Mouse (Mus musculus): ENCODE data around the gene Slc1a7. TPM values are rescaled to one million over a fixed set of nuclear protein-coding genes. Genes with fewer than 3 reads are reported as not detected.
A peak's percentile ranks its signal among the peaks of the same experiment; 100 is the strongest.

Gene Slc1a7
- total RNA-seq (2021) = under 1 TPM; 0.11 to 0.26 TPM
- long read RNA-seq, experiment 1 = 0 reads
- long read RNA-seq, experiment 2 = 0 reads

DNA sequence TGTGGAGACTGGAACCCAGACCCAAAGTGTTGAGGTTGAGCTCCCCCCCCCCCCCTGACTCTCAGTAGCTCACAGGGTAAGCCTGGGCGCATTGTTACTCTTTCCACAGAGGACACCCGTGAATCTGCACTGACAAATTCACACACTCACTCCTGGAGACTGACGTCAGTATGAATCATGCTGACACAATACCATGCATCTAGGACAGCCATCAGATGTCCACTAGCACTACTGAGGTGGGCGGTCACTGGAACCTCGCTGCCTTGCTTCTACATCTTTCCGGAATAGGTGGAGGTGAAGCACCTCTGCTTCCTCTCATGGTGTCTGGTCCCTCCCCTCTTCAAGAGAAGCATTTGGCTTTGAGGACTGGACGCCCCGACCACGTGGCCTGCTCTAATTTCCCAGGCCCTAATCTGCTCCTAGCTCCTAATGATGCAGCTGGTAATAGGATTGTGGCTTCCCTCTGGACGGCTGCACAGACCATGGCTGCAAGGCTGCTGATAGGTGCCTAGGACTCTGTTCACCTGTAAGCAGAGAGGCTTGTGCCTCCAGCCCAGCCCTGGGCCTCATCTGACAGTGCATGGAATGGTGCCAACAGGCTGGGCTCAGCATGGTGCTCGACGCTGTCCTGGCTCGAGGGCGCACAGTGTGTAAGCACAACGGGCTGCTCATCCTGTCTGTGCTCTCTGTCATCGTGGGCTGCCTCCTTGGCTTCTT, at the start of gene Slc1a7:
Gene Slc1a7 (plus strand): TSS at position 367 of the 717 bp plus-strand sequence.
- DNase-seq = no peak

DNA sequence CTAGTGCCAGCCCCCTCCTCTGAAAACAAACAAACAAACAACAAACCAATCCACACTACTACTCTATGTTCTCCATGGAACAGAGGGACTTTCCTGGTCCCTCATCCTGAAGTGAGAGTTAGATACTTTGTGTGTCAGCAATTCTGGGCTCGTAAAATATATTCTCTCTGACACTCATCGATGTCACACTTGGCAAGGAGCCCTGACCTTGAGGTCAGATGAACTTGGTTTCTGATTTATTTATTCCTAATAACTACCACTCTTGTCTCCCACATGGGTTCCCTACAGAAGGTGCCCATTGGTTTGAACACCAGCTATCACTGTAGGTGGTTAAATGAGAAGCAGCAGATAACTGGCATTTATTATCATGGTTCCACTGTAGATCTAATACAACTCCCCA, 47.8 kb upstream of the Slc1a7 start:
- DNase-seq = no peak

DNA sequence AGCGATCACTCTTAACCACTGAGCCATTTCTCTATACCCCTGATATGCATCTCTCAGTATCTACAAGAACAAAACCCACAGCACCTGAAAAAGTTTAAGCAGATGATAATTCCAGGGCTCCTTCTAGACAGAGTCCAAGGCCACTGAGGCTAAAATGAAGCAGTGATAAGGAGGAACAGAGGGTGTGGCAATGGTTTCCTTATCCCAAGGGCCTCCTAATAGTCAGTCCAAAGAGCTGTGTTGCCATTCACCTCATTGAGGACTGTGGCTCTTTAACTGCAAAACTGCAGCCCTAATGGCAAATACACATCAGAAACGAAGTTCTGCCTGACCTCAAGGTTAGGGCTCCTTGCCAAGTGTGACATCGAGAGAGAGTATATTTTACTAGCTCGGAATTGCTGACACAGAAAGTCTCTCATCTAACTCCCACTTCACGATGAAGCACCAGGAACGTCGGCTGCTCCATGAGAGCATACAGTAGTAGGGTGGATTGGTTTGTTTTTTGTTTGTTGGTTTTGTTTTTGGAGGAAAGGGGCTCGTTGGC, 46.9 kb upstream of the Slc1a7 start:
- DNase-seq = no peak

DNA sequence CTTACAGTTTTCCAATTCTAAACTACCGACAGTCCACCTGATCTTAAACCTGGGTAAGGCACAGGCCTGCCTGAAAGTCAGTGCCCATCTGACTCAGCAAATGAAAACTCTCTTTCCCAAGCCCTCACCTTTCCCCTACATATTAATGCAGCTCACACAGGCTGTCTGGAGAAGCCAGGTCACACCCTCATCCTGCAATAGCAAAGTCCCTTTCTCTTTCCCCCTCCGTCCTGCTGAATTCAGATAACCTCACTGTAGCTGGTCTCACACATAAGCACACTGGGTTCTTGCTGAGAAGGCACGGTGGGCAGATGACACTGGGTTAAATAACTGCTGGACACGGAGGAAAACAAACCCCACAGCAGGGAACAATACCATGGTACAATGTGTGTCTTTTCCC, 46.2 kb upstream of the Slc1a7 start:
- DNase-seq = no peak

DNA sequence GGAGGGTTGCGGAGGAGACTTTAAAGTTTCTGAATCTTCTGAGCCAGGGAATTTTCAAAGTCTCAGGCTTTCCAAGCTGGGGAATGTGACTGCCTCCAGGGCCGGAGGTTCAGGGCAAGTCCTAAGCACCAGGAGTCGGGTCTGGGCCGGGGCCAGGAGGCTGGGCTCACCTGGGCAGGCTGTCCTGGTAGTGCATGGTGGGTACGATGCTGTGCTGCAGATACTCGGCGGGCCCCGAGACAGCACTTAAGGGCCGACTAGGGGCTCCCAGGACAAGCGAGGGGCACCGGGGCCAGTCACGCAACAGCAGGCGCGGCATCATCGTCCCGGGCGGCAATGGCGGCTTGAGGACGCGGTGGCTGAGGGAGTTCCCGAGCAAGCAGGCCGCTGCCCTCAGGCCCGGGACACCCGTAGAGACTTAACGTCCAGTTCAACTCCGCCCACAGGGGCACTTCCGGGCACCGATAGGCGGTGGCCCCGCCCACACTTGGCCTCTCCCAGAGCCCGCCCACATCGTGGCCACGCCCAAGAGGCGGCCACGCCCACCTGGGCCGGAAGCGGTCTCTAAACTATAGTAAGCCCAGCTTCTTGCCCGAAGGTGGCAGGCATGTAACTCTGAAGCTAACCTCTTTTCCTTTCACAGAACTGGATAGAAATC, 44.9 kb upstream of the Slc1a7 start, which contains the start of gene Cpt2:
Gene Cpt2 (minus strand): TSS at position 466 of the 658 bp plus-strand sequence.
- peak; percentile 92 for DNase-seq

DNA sequence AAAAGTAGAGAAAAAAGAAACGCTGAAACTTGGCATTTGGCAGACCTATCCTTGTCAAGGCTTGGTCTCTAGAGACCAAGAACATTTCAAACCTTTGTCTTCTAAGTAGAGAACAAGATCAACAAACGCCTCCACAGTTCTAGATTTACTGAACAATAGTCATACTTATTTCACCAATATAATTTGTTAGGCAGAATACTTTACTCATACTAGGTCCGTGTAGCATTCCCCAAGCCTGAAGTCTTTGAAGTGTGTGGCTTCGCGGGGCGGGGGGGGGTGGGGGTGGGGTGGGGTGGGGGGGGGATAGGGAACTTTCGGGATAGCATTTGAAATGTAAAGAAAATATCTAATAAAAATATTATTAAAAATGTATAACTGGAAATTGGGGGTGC, 44.3 kb upstream of the Slc1a7 start:
- no peak for DNase-seq

DNA sequence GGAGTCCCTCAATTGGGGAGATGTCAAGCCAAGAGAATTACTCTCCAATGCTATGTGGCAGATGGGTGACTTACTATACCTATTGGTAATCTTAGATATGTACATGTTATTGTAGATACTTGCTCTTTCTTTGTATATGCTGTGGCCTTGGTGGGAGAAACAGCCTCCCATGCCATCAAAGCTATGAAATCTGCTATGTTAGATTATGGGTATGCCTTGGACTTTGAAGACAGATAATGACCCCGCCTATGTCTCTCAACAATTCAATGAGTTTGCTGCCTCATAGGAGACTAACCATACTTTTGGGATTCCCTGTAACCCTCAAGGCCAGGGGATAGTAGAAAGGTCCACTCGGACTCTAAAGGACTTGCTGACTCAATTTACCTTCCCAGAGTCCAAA, 39.9 kb upstream of the Slc1a7 start:
- DNase-seq = no peak

DNA sequence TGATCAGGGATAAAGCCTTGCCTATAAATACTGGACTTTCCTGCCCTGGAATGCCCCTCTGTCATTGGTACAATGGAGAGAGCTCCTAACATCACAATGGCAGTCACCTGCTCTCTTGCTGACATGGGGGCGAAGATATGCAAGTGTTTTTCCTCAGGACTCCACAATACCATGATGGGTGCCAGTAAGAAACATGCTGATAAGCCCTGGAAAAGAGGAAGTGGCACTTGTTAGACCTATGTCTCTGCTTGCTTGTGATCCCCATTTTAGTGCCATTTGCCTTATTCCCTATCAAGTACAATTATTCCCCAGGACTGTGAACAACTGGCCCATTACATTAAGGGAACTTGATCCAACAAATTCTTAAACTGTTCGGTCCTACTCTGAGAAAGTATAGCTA, 39.4 kb upstream of the Slc1a7 start:
- DNase-seq = no peak

DNA sequence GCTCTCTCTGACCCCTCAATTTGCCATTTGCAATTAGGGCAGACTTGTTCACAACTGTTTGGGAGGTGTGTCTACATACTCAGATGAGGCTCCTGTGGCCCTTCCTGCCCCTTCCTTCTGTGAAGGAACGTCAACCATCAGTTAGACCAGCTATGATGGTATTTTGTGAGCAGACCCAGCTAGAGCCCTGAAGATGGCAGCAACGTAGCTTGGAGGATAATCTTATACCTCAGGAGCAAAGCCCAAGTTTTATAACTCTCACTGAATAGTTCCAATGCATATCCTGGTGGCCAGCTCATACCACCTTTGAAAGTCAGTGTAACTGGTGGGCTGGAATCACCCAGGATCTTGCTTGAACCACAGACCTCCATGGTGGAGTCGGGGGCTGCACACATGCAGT, 36.7 kb upstream of the Slc1a7 start:
- DNase-seq = no peak

DNA sequence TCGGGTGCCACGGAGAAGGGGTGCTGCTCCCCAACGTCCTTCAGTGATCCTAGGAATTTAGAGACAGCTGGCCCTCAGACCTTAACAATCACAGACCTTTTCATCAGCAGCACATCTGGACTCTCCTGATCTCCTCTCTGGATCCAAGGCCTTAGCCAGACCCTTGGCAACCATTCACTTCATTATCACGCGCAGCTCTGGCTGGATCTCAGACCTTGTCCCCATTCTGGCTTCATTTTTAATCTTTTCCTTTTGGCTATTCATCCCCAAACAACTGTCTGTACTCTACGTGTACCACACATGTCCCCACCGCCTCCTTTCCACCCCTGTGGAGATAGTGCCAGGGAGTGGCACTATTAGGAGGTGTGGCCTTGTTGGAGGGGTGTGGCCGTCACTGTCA, 34.9 kb upstream of the Slc1a7 start:
- DNase-seq = no peak

DNA sequence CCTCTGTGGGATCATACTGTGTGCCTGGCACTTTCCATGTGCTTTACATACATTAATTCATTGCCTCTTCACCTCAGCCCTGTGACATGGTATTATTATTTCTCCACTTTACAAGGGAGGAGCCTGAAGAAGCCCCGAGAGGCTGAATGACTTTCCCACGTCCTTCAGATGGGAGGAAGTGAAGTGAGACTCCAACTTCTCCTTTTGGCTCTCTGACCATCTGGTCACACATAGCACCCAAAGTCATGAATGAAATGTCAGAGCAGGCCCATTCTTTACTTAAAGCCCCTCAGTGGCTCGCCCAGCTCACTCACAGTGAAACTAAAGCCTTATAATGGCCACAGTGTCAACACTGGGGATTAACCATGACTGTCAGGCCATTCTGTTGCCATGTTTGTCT, 32.9 kb upstream of the Slc1a7 start:
- DNase-seq = no peak

DNA sequence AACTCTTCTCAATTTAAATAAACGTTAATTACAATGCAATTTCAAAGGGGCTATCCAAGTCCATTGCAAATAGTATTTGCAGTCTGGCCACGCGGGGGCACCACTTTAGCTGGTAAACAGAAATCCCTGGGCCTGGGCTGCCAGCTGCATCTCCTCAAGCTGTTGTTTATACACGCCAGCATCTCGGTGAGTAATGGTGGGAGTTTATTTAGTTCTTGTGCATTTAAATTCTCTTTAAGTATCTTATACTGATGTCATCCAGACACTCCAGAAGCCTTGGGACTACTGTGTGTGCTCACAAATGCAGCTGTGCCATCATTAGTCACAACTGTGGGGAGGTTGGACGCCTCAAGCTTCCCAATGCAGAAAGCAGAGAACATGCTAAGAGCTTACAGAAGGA, 30.8 kb upstream of the Slc1a7 start:
- peak; percentile 44 for DNase-seq

DNA sequence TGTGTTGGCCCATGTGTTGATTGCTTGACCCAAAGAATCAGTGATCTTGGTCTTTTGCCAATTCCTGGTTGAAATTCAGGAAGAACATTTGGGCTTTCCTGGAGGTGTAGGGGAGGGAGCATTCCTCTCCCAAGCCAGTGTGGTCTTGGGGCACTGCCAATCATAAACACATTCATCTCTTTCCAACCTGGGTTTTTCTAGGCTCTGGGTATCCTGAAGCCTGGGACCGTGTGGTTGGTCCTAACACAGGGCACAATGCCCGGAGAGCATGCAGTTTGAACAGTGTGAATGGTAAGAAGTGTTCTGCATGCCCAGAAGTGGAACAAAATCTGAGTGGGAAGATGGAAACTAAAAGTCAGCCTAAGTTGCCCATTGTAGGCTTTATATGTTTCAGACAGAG, 30.0 kb upstream of the Slc1a7 start:
- no peak for DNase-seq

DNA sequence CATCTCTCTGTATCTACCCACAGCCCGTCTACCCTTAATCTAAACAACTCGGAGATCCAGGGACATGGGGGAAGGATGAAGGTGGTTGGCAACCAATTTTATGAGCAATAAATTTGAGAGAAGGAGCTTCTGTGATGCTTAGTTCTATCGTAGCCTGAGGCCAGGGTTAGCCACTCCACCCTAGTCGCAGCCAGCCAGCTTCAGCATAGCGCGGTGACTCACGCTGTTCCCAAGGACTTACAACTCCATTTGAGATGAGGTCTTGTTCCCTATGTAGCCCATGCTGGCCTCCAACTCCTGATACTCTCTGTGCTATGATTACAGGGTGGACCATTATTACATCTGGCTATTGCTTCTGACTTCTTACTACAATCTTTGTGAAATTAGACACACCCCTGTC, 25.4 kb upstream of the Slc1a7 start:
- DNase-seq = peak; percentile 43

DNA sequence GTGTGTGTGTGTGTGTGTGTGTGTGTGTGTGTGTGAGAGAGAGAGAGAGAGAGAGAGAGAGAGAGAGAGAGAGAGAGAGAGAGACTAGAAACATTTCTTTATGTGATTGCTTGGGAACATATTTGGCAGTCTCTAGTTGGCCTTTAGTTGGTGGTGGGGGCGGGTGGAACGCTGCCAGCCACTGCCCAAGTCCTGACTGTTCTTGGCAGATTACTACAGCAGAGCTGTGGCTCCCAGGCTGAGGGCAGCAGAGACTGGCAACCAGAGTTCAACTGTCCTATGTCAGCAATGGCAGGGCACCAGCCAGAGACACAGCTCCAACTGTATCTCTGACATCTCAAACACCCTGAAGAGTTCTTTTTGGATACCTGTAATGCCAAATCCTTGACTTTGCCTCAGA, 24.0 kb upstream of the Slc1a7 start:
- DNase-seq = no peak

DNA sequence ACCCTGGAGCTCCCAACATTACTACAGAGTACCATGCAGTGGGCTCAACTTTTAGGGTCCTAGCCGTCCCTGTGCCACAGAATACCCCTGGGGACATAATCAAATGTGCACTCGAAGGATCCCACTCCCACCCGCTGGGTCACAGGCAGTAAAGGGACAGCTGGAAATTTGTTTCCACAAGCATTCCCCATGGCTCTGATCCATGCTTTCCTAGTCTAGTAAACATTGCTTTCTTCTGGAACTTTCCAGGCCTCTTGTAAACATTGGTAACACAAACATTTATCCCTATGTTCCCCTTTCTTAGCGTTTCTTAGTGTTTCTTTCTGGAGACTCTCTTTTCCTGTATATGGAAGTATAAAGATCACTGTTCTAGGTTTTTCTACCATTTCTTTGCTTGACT, 18.2 kb upstream of the Slc1a7 start:
- no peak for DNase-seq

DNA sequence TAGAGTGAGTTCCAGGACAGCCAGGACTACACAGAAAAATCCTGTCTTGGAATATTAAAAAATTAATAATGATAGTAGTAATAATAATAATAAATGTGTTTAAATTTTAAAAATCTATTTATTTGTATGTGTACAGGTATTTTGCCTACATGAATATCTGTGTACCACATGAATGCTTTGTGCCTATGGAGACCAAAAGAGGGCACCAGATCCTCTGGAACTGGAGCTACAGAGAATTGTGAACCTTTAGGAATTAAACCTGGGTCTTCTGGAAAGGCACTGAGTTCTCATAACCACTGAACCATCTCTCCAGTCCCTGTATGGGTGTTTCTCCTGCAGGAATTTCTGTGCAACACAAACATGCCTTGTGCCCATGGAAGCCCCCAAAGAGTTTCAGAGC, 15.3 kb upstream of the Slc1a7 start:
- no peak for DNase-seq

DNA sequence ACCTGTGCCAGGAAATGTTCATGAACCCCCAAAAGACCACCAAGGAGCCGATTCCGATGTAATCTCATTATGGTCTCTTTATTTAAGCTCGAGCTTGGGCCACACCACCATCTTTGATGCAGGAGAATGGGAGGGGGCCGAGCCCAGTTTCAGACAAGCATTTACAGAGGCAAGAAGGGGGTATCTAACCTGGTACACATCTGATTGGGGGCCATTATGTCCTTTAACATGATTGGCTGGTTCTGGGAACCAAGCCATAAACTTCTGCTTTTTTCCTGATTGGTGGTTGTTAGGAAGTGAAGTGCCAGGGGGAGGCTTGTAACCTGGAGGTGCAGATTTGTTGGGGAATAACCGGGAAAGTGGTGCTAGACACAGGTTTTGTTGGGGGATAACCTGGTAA, 12.4 kb upstream of the Slc1a7 start:
- DNase-seq = no peak

DNA sequence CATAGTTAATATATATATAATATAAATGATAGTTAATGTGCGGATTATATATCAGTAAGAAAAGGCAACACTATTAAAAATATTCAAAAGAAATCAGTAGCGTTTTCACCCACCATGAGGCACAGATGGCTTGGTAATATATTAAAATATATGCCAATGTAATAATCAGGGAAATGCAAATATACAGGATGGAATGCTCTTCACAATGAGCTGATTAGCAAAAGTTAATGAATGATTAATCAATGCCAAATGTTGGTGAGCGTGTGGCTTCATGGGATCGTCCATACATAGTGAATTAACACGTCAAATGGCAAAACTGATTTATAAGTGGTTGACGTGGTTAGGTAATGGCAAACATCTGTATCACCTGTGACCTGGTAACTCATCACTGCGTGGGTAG, 9.6 kb upstream of the Slc1a7 start:
- DNase-seq = no peak

DNA sequence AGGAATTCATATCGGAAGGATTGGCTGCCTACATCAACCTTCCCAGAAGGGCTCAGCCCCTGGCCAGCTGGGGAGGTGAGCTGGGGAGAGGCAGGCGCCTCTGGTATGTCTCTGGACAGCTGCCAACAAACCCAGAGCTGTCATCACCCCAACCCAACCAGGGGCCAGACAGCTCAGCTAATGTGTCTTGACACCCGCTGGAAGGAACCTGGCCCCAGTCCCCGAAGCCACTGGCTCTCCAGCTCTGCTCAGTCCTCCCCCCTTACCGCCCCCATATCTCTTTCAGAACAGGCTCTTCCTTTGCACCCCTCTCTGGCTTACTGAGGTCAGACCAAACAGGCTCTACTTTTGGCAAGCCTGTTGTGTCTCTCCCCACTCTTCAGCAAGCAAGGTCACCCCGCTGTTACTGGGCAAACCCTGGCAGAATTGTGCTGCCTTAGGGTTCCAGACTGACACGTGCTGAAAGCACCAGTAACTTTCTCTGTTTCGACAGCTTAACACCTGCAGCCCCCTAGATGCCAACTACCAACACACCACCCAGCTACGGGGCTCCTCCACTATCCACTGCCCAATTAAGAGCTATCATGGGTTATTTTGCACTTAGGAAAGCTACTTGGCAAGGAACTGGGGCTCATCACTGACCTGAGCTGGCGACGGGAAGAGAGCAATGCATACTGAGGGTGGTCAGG, 5.9 kb upstream of the Slc1a7 start:
- peak; percentile 71 for DNase-seq

DNA sequence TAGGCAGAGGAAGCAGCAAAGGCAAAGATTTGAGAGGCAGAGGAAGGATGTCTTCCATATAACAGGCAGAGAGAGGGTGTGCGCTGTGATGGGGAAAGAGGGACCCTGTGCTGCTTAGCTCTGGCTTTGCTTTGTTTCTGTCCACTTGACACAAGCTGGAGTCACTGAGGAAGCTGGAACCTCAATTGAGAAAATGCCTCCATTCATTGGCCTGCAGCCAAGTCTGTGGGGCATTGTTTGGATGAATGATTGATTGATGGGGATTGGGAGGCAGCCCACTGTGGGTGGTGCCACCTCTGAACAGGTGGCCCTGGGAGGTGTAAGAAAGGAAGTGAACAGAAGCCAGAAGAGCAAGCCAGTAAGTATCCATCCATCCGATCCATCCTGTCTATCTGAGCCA, 5.3 kb upstream of the Slc1a7 start:
- no peak for DNase-seq

DNA sequence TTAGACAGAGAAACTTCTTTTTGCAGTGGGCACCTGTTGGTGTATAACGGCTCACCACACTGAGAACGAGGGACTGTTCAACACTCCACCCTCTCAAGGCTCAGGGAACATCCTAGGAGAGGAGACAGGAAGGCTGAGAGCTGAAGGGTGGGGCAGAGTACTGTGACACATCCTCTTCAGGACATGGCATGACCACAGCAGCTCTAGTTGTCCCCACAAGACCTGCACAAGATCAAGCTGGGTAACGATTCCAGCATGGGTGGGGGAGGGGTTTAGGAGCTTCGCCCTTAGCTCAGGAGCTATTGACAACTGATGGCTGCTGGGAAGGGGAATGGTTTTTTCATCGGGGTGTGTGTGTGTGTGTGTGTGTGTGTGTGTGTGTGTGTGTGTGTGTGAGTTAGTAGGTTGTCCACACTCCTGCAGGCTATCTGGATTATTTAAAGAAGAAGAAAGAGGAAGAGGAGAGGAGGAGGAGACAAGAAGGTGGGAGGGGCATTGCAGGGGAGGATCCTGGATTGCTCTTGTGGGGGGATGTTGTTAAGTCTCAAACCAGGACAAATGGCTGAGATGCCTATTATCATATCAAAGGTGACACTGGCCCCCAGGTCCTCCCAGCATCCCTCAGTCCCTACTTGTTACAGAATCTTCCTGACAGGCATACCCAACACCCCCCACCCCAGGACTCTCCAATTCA, 1.6 kb upstream of the Slc1a7 start:
- DNase-seq = no peak

DNA sequence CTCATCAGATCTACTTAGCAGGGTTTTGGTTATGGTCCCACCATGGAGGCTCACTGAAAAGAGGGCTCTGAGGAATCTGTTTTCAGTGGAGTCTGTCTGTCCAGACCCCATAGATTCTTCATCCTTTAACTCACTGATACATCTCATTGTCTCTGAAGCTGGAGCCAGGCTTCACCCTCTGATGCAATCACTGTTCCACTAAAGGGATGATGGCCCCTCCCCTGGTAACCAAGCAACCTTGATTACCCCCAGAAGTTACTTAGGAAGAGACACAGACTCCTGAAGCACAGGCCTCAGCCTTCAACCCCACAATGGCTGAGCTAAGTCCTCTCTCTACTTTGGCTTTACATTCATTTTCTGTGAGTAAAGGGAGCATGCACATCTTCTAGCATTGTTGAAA, 1.6 kb downstream of the Slc1a7 start:
- peak; percentile 50 for DNase-seq

Measured in gastrocnemius, postnatal 25 days (tissue).